Comparison of ENCODE assay signal across 8 mouse cellular contexts in genomic region chr8:121949222-121949800, GRCm38 (mm10). TPM values are rescaled to one million over a fixed set of nuclear protein-coding genes. Genes with fewer than 3 reads are reported as not detected.
A peak's percentile ranks its signal among the peaks of the same experiment; 100 is the strongest.
DNase-seq lines count a peak whose midpoint lies in the region; ATAC-seq and TF ChIP-seq lines count a peak whose summit lies in the region.

TSS of gene Banp (plus strand) at chr8:121949750.

- H3K27ac ChIP-seq in kidney, embryonic 14.5 days (ENCODE audit: low read depth, low read length) = peak within 1 kb of the TSS; percentile 81

- H3K4me1 ChIP-seq in kidney, embryonic 14.5 days (ENCODE audit: control insufficient read depth, insufficient read depth, low read length) = peaks cover 55% of the 10 kb centered on the region
- H3K4me1 ChIP-seq in erythroblast, embryonic 14.5 days (ENCODE audit: control insufficient read depth) = peaks cover 80% of the 10 kb centered on the region

- CTCF ChIA-PET in Patski (lab: Charles Lee) = interaction anchor here (1.3 kb wide), 1 partner anchor 16 kb away, joined by 4 read pairs; no protein-coding TSS in a partner anchor

- TF ChIP-seq CTCF in Patski (IDR thresholded peaks at IDR 0.05) = no peak

- peak within 1 kb of the TSS; percentile 100 for H3K9ac ChIP-seq in kidney, embryonic 14.5 days (ENCODE audit: low read depth, low read length)

- POLR2A ChIA-PET in Patski (lab: Charles Lee) = no interaction called here

- WGBS in kidney, embryonic 14.5 days = 64% methylated on average over 6 of the region's 6 CpGs

- ATAC-seq in kidney, embryonic 14.5 days (ENCODE audit: low FRiP score, low TSS enrichment) = no peak
- no peak for ATAC-seq in Patski
- ATAC-seq in inflammation-experienced regulatory T-cells, adult 6 months = no peak
- no peak for ATAC-seq in megakaryocyte-erythroid progenitor cell, adult 5-6 weeks (replicated peaks; ENCODE audit: low FRiP score, low TSS enrichment, poor library complexity, severe bottlenecking)

- H3K4me3 ChIP-seq in kidney, embryonic 14.5 days (ENCODE audit: low read length) = peak within 1 kb of the TSS; percentile 95
- peak within 1 kb of the TSS; percentile 89 for H3K4me3 ChIP-seq in erythroblast, embryonic 14.5 days (replicated peaks)

- H3K4me2 ChIP-seq in kidney, embryonic 14.5 days (replicated peaks; ENCODE audit: low read depth, low read length) = peak within 1 kb of the TSS; percentile 88

- H3K9me3 ChIP-seq in kidney, embryonic 14.5 days (ENCODE audit: control insufficient read depth, low read length) = no peaks in the 10 kb centered on the region
- no peaks in the 10 kb centered on the region for H3K9me3 ChIP-seq in erythroblast, embryonic 14.5 days (ENCODE audit: control insufficient read depth, low read length)

- peaks cover 9% of the 10 kb centered on the region; the same call in 1 of the 2 replicates for H3K36me3 ChIP-seq in kidney, embryonic 14.5 days (ENCODE audit: control insufficient read depth, insufficient read depth, low read length)
- peaks cover 23% of the 10 kb centered on the region for H3K36me3 ChIP-seq in erythroblast, embryonic 14.5 days (ENCODE audit: control insufficient read depth)

- no peaks in the 10 kb centered on the region for H3K27me3 ChIP-seq in kidney, embryonic 14.5 days (ENCODE audit: control insufficient read depth, insufficient read depth, low read length)
- H3K27me3 ChIP-seq in Patski = no peaks in the 10 kb centered on the region
- no peaks in the 10 kb centered on the region for H3K27me3 ChIP-seq in erythroblast, embryonic 14.5 days (ENCODE audit: control insufficient read depth)

- DNase-seq in kidney, postnatal 4 days = no peak
- no peak for DNase-seq in Patski (ENCODE audit: low read depth, low spot score)
- no peak for DNase-seq in spleen, adult 12 weeks (ENCODE audit: low spot score)
- no peak for DNase-seq in ovary, postnatal 14 days (ENCODE audit: low spot score)

- in situ Hi-C loops in Patski (cut with MboI; ENCODE audit: low pct_unique_long_range_greater_than_20kb) = loop anchor here (25.0 kb wide), 1 partner anchor 237 kb away; no protein-coding TSS in a partner anchor

RNA-seq across cellular contexts. Expression of gene Banp, which starts in this region (rescaled TPM):
- 39.2 and 39.5 TPM in 2 replicates for polyA plus RNA-seq in kidney, embryonic 14.5 days (2014; fragmentation: Nextera tagmentation; extraction: Ambion mirVana)
- polyA plus RNA-seq in Patski (2021) = 45.2 TPM
- 8.0 and 8.8 TPM in 2 replicates for polyA plus RNA-seq in erythroblast, embryonic 14.5 days (2012)
- 10 to 100 TPM; 35.0 to 37.5 (median 36.2) TPM for polyA plus RNA-seq in inflammation-experienced regulatory T-cells, adult 6 months (2017; shearing (Covaris generic))
- 18.4 and 22.9 TPM in 2 replicates for total RNA-seq in megakaryocyte-erythroid progenitor cell, adult 5-6 weeks (2014; fragmentation: Nextera tagmentation)
- 10.8 and 17.3 TPM in 2 replicates for total RNA-seq in megakaryocyte-erythroid progenitor cell, adult 5-6 weeks (2017)
